Mouse (Mus musculus) megakaryocyte, embryonic 14.5 days (primary cell): ENCODE measurements around the gene Ttc9. TPM values are rescaled to one million over a fixed set of nuclear protein-coding genes. Genes with fewer than 3 reads are reported as not detected.

Source experiments
- H3K27me3 ChIP-seq: replicated peaks from 2 replicates; pipeline ENCODE3; 2012; ENCODE audit warnings: inconsistent platforms
- H3K36me3 ChIP-seq: replicated peaks from 2 replicates; pipeline ENCODE3; 2012; ENCODE audit warnings: low read length, inconsistent platforms, mixed read lengths
- H3K4me1 ChIP-seq: 2 replicates; pipeline ENCODE4 v1.6.1; 2012; ENCODE audit warnings: inconsistent platforms
- H3K4me3 ChIP-seq: replicated peaks from 2 replicates; pipeline ENCODE3; 2012; ENCODE audit warnings: moderate library complexity, mild to moderate bottlenecking, inconsistent platforms
- H3K9me3 ChIP-seq: 2 replicates; pipeline ENCODE4 v1.6.1; 2012; ENCODE audit warnings: inconsistent platforms
- FLI1 ChIP-seq: IDR thresholded peaks from 2 replicates; pipeline ENCODE4 v1.6.1; 2012; ENCODE audit warnings: low read length, inconsistent platforms, mixed read lengths
- GATA1 ChIP-seq: IDR thresholded peaks from 3 replicates; pipeline ENCODE4 v1.6.1; 2012; ENCODE audit warnings: mixed read lengths, low read length, inconsistent platforms, borderline replicate concordance
- polyA plus RNA-seq: library from polyadenylated mRNA; stranded (reverse); fragments of >175 nt; gene quantifications from 2 replicates; pipeline ENCODE4 v1.2.3, GENCODE M21; 2012; ENCODE audit warnings: low replicate concordance; ENCODE audit not compliant: insufficient read depth

Gene Ttc9
- polyA plus RNA-seq, 1 experiment: 3.7 TPM

DNA sequence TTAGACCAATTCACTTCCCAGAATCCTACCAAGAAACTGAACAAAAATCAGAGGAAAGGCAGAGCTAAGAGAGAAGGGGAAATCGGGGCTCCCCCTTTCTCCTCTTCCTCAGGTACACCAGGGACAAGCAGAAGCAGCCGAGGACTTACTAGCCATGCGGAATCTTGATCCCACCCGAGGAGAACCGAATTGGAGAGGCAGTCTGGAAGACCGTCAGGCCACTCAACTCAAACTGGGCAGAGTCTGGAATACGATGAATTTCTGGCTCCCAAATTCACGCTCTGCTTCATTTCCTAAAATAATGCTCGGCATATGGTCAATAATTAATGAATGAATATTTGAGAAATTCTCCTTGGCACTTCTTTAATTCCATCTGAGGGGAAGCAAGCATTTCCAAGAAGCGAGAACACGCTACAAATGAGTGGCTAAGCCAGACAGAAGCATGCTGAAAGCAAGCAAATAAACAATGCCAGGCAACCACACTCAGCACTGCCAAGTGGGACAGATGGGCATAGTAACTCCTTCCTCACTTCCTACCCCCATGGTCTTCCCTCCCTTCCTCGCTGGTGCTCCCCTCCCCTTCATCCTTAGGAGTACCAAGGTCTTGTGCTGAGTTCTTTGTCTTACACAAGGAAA is 4.7 kb upstream of the Ttc9 start:
- H3K36me3 ChIP-seq: no peaks in the 10 kb centered on the region
- TF ChIP-seq FLI1 (no peak), GATA1 (no peak)
- peaks cover 63% of the 10 kb centered on the region for H3K27me3 ChIP-seq
- no peak overlapping the region for H3K4me3 ChIP-seq
- H3K4me1 ChIP-seq: peaks cover 18% of the 10 kb centered on the region
- H3K9me3 ChIP-seq: no peaks in the 10 kb centered on the region

DNA sequence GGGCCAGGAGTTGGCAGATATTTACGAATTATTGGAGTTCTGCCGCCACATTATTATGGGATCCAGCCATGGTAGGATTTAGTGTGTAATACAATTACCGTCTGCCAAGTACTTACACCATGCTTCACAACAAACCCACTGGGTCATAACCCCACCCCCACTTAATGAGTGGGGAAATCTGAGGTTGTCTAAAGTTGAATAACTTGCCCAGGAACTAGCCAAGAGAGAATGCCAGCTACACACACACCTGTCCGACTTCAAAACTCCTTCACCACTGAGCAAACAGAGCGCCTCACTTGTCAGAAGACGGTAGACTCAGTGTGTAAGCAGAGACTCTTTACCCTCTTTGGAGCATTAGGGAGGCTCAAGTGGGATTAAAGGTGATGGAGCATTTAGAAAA is 3.6 kb upstream of the Ttc9 start:
- TF ChIP-seq FLI1 (no peak), GATA1 (no peak)

DNA sequence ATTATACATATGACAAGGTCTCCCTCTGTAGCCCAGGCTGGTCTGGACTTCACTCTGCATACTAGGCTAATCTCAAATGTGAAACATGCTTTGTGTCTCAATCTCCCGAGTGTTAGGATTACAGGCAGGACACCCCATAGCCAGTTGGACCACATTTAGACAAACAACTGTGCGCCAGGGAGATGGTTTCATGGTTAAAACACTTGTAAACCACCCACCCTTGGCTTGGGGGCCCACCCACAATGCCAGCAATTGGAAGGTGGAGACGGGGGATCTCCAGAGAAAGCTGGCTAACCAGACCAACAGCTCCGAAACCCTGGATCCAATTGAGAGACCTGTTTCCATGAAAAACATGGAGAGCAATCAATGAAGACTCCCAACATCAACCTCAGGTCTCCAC is 3.0 kb upstream of the Ttc9 start:
- no peak overlapping the region for H3K4me3 ChIP-seq
- TF ChIP-seq GATA1: no peak
- TF ChIP-seq FLI1: no peak
- peaks cover 29% of the 10 kb centered on the region for H3K4me1 ChIP-seq
- peaks cover 79% of the 10 kb centered on the region for H3K27me3 ChIP-seq
- H3K9me3 ChIP-seq: no peaks in the 10 kb centered on the region
- no peaks in the 10 kb centered on the region for H3K36me3 ChIP-seq

More for the DNA sequence above, 3.6 kb upstream of the Ttc9 start:
- peaks cover 24% of the 10 kb centered on the region for H3K4me1 ChIP-seq
- H3K9me3 ChIP-seq: no peaks in the 10 kb centered on the region
- H3K36me3 ChIP-seq: no peaks in the 10 kb centered on the region
- H3K4me3 ChIP-seq: no peak overlapping the region
- peaks cover 72% of the 10 kb centered on the region for H3K27me3 ChIP-seq

DNA sequence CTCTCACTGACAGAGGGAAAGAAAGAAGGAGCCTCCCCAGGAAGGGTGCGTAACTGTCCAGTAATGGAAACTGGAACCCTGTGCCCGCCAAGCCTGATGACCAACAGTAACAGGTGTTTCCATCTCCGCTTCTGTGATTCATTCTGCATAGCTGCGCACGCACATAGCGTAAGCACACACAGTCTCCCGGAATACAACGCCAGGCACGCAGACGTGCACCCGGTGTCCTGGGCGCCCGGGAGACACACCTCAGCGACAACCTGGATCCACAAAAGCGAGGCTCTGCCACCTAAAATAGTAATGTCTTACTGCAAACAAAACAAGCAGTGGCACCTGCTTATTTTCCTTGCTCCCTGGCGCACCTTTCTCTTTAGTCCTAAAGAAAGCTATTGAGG is 532 bp upstream of the Ttc9 start:
- Histone ChIP-seq H3K9me3 (no peaks in the 10 kb centered on the region), H3K36me3 (no peaks in the 10 kb centered on the region), H3K4me1 (peaks cover 23% of the 10 kb centered on the region), H3K4me3 (peak overlapping the region; percentile 90), H3K27me3 (peaks cover 81% of the 10 kb centered on the region)
- TF ChIP-seq FLI1 (no peak), GATA1 (no peak)

DNA sequence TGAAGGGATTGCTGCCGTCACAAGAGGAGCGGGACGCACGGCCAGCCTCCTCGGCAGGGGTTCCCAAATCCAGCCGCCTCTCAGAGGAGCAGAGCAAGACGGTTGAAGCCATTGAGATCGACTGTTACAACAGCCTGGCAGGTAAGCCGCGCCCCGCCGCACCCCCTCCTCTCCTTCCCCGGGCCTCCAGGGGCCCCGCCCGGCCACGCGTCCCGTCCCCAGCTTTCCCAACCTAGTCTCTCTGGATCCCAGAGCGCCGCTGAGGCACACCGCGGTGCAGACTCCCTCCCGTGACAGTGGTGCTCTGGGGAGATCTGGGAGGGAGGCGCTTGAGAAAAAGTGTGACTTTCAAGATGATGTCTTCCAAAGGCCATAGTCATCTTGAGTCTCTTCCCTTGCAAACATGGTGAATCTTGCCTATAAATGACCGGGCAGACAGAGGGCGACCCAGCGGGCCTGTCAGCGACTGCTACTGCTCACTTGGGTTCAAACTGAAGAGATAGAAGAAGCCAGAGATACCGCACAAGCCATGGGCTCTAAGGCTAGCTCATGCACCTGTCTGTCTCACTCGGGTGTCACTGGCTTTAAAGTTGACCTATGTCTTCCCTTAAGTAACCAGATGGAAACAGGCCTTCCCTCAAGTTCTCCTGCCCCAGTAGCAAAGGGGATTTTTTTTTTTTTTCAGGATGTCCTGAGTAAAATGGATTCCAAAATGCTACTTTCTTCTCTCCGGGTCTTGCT is 782 bp downstream of the Ttc9 start:
- TF ChIP-seq GATA1 (no peak), FLI1 (no peak)
- peaks cover 23% of the 10 kb centered on the region for H3K4me1 ChIP-seq
- no peaks in the 10 kb centered on the region for H3K9me3 ChIP-seq
- peak overlapping the region; percentile 90 for H3K4me3 ChIP-seq
- peaks cover 75% of the 10 kb centered on the region for H3K27me3 ChIP-seq
- H3K36me3 ChIP-seq: no peaks in the 10 kb centered on the region

DNA sequence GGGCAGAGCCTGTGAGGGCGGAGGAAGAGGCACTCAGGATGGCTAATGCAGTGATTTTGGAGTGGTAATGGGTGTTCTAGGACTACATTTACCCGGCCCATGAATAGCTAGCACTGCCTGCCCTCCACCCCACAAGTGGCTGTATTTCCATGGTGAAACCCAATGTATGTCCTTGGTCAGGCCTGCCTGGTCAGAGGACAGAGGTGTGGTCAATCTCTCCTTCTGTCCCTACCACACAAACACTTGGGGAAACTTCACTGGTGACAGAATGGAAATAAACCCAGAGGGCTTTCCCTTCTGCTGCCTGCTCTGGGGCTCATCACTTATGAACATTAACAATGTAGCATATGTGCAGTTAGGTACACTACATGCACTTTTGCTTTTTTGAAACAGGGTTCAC is 2.2 kb downstream of the Ttc9 start:
- Histone ChIP-seq H3K36me3 (no peaks in the 10 kb centered on the region), H3K4me3 (no peak overlapping the region), H3K4me1 (peaks cover 23% of the 10 kb centered on the region), H3K9me3 (no peaks in the 10 kb centered on the region), H3K27me3 (peaks cover 65% of the 10 kb centered on the region)
- TF ChIP-seq FLI1 (no peak), GATA1 (no peak)

DNA sequence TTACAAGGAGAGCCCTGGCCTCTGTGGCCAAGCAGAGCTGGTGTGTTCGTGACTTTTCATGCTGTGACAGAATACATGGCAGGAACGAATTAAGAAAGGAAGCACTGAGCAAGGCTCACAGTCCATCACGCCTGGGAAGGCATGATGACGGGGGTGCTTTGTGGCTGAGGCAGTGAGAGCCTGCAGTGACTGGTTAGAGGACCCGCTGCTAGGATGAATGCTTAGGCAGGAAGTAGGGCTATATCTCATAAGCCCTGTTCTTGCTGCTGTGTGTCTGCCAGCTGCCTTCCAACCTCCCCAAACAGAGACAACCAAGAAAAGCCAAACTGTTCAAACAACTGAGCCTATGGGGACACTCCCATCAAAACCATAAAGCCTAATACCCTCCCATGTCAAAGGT is 9.6 kb downstream of the Ttc9 start:
- TF ChIP-seq GATA1: no peak
- no peak for TF ChIP-seq FLI1
- peak overlapping the region; percentile 62 for H3K4me3 ChIP-seq
- H3K4me1 ChIP-seq: peaks cover 32% of the 10 kb centered on the region
- H3K9me3 ChIP-seq: no peaks in the 10 kb centered on the region
- peaks cover 22% of the 10 kb centered on the region for H3K27me3 ChIP-seq
- H3K36me3 ChIP-seq: no peaks in the 10 kb centered on the region

DNA sequence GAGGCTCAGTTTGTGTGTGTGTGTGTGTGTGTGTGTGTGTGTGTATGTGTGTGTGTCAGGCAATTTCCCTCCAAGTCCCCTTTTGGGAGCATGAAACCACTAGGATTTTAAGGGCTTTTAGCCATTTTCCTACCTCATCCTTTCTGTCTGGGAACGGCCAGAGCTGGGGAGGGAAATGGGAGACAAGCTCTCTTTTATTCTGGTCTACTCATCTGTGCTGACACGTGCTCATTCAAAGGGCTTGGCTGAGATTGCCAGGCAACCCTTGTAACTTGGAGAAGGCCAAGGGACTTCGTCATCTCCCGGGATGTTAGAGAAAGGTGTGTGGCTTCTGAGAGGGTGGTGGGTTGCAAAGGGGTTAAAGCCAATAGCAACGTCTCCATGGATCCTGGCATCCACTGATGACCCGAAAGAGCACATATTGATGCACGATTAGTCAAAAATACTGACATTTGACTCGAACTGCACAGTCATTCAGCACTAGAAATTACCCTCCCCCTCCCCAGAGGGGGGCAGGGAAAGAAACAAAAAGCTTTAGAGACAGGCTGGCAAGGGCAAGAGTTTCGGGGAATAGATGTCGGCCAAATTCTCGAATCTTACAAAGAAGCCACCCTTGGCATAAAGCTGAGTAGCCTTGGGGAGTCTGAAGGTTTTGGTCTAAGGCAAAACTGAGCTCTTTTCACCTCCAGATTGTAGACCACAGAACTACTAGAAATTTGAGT is 11.5 kb downstream of the Ttc9 start:
- Histone ChIP-seq H3K36me3 (no peaks in the 10 kb centered on the region), H3K4me3 (no peak overlapping the region), H3K27me3 (peaks cover 21% of the 10 kb centered on the region), H3K4me1 (peaks cover 32% of the 10 kb centered on the region), H3K9me3 (no peaks in the 10 kb centered on the region)
- TF ChIP-seq GATA1 (no peak), FLI1 (no peak)

DNA sequence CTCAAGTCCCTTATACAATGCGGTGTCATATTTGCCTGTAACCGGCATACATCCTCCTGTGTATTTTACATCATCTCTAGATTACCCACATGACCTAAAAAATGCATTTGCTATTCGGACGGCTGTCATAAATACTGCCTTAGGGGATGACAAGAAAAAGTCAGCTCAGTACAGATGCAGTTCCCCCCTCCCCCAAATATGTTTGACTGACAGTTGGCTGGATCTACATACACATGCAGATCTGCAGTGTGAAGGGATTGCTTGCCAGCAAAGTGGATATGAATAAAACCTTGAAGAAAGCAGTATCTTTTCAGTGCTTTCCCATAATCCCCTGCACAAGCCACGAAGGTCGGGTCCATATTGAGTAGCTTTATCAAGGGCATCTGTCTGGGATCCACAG is 15.8 kb downstream of the Ttc9 start:
- no peak for TF ChIP-seq FLI1
- TF ChIP-seq GATA1: no peak
- Histone ChIP-seq H3K36me3 (no peaks in the 10 kb centered on the region), H3K4me1 (peaks cover 15% of the 10 kb centered on the region; the same call in 1 of the 2 replicates), H3K27me3 (peaks cover 15% of the 10 kb centered on the region), H3K9me3 (no peaks in the 10 kb centered on the region), H3K4me3 (no peak overlapping the region)

DNA sequence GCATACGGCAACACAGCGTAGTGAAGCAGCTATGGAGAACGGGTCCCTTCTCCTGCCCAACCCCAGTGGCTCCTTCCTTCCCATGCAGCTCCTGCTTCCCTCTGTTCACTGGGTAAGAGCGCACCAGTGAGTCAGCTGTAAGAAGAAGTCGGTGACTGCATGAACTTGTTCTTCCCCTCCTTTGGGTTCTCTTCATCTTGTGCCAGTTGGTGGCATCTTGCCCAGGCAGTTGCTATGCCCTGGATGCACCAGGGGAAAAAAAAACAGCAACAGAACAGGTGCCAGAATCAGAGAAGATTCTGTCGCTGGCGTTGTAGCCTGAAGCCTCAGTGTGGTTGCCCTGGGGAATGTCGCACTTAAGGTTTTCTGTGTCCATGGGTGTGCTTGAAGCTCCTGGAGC is 22.3 kb downstream of the Ttc9 start:
- Histone ChIP-seq H3K9me3 (no peaks in the 10 kb centered on the region), H3K4me1 (peaks cover 4% of the 10 kb centered on the region; the same call in 1 of the 2 replicates), H3K27me3 (peaks cover 9% of the 10 kb centered on the region), H3K4me3 (no peak overlapping the region), H3K36me3 (no peaks in the 10 kb centered on the region)
- TF ChIP-seq FLI1 (no peak), GATA1 (no peak)
